Mouse (Mus musculus) heart, embryonic 15.5 days (tissue): ENCODE measurements at regions not wholly inside any gene's neighbourhood (a gene's known extent, or its start where the extent isn't known, plus 50 kb on each side); places are given as distances from the start of the nearest gene placed in this dataset.

ENCODE experiments used
- ATAC-seq: fragments of 200-750 bp; cut with Nextera tagmentation; replicated peaks from 2 replicates; pipeline ENCODE4 v1.8.0; 2017; ENCODE audit warnings: low read depth, moderate TSS enrichment; ENCODE audit not compliant: insufficient number of reproducible peaks, insufficient read depth, low FRiP score
- H3K27ac ChIP-seq: fragments of 300-500 bp; sonication (generic); 2 replicates; pipeline ENCODE4 v1.5.1; 2015; ENCODE audit warnings: mild to moderate bottlenecking, inconsistent platforms
- H3K27me3 ChIP-seq: fragments of 300-500 bp; sonication (generic); 2 replicates; pipeline ENCODE4 v1.6.1; 2015; ENCODE audit warnings: inconsistent platforms
- H3K36me3 ChIP-seq: fragments of 300-500 bp; sonication (generic); 2 replicates; pipeline ENCODE4 v1.6.1; 2015; ENCODE audit warnings: mild to moderate bottlenecking, inconsistent platforms
- H3K4me1 ChIP-seq: fragments of 300-500 bp; sonication (generic); replicated peaks from 2 replicates; pipeline ENCODE4 v1.6.1; 2015; ENCODE audit warnings: inconsistent platforms
- H3K4me2 ChIP-seq: fragments of 300-500 bp; sonication (generic); 2 replicates; pipeline ENCODE4 v1.6.1; 2015; ENCODE audit warnings: inconsistent platforms, mild to moderate bottlenecking, moderate library complexity
- H3K4me3 ChIP-seq: fragments of 300-500 bp; sonication (generic); 2 replicates; pipeline ENCODE4 v1.5.1; 2015; ENCODE audit warnings: mild to moderate bottlenecking, inconsistent platforms
- H3K9ac ChIP-seq: fragments of 300-500 bp; sonication (generic); 2 replicates; pipeline ENCODE4 v1.6.1; 2015; ENCODE audit warnings: mild to moderate bottlenecking, inconsistent platforms
- H3K9me3 ChIP-seq: fragments of 300-500 bp; sonication (generic); replicated peaks from 2 replicates; pipeline ENCODE4 v1.6.1; 2016; ENCODE audit warnings: inconsistent platforms
- WGBS: fragments of 180-500 bp; shearing (Covaris S2); methylation state at CpG from one replicate; pipeline ENCODE4 v1.1.7; 2015; ENCODE audit warnings: mixed read lengths; 5-methylcytosine and 5-hydroxymethylcytosine counted together

- H3K4me2 ChIP-seq: no peak overlapping the region
- no peaks in the 10 kb centered on the region for H3K9me3 ChIP-seq
- no peak for ATAC-seq
- H3K4me3 ChIP-seq: no peak overlapping the region
- no peaks in the 10 kb centered on the region for H3K27me3 ChIP-seq
- no peak overlapping the region for H3K9ac ChIP-seq
- WGBS: 83% methylated on average over 12 of the region's 12 CpGs
- no peak overlapping the region for H3K27ac ChIP-seq
- H3K4me1 ChIP-seq: no peaks in the 10 kb centered on the region
- H3K36me3 ChIP-seq: no peaks in the 10 kb centered on the region
Measured at GRCm38 (mm10) chr15:25019352-25019941, 394.1 kb downstream of the Basp1 start.

DNA sequence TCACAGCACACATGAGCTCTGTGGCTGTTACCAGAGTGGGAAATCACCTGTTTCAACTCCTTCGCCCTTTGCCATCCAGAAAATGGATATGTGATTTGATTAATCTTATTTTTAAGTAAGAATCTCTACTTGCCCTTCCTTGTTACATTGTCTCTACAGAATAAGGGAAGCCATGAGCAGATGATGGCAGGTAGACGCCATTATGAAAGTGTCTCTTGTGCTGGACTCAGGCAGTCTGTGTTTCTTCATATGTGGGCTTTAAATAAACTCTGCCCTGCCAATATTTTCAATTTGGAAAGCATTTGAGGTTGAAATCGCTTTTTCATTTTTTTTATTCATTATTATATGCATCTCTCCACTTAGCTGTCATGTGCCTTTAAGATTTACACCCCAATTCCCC lies 394.6 kb downstream of the Basp1 start:
- no peaks in the 10 kb centered on the region for H3K4me1 ChIP-seq
- H3K27ac ChIP-seq: no peak overlapping the region
- no peaks in the 10 kb centered on the region for H3K36me3 ChIP-seq
- no peak overlapping the region for H3K9ac ChIP-seq
- 68% methylated on average over 3 of the region's 3 CpGs for WGBS
- no peak overlapping the region for H3K4me3 ChIP-seq
- no peaks in the 10 kb centered on the region for H3K27me3 ChIP-seq
- no peak overlapping the region for H3K4me2 ChIP-seq
- ATAC-seq: no peak
- H3K9me3 ChIP-seq: no peaks in the 10 kb centered on the region

DNA sequence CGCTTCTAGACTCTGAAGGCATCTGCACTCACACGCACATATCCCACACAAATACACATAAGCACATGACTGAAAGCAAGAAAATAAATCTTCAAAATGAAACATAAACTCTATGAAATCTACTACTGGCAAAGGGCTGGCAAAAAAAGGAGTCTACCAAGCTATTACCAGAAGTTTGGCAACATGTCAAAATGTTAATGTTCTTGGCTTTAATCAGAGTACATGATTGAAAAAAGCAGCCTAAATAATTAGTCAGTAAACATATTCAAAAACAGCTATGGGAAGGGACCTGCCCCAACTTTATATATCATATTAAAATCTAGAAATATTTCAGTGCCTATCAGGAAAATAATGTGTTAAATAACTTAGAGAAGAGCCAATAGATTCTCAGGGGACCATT lies 405.8 kb downstream of the Basp1 start:
- Histone ChIP-seq H3K9me3 (no peaks in the 10 kb centered on the region), H3K4me3 (no peak overlapping the region), H3K27ac (no peak overlapping the region), H3K4me2 (no peak overlapping the region), H3K36me3 (no peaks in the 10 kb centered on the region), H3K27me3 (no peaks in the 10 kb centered on the region), H3K9ac (no peak overlapping the region), H3K4me1 (no peaks in the 10 kb centered on the region)
- 87% methylated on average over 2 of the region's 2 CpGs for WGBS
- ATAC-seq: no peak

DNA sequence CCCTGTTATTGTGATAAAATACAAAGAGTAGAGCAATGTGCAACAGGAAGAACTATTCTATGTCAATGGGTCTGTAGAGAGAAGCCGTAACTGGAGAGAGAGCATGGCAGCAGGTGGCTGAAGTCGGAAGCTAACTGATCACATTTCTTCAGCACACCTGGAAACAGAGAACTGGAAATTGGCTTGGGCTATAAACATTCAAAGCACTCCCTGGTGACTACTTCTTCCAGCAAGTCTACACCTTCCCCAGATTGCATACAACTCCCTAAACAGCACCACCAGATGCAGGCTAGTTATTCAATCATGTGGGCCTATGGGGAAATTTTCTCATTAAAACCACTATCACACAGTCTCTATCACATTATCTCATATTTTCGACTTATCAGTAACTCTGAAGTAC lies 413.4 kb downstream of the Basp1 start:
- Histone ChIP-seq H3K4me1 (no peaks in the 10 kb centered on the region), H3K9me3 (no peaks in the 10 kb centered on the region), H3K9ac (no peak overlapping the region), H3K4me3 (no peak overlapping the region), H3K36me3 (no peaks in the 10 kb centered on the region), H3K27ac (no peak overlapping the region), H3K4me2 (no peak overlapping the region), H3K27me3 (no peaks in the 10 kb centered on the region)
- ATAC-seq: no peak
- 78% methylated on average over 3 of the region's 3 CpGs for WGBS

DNA sequence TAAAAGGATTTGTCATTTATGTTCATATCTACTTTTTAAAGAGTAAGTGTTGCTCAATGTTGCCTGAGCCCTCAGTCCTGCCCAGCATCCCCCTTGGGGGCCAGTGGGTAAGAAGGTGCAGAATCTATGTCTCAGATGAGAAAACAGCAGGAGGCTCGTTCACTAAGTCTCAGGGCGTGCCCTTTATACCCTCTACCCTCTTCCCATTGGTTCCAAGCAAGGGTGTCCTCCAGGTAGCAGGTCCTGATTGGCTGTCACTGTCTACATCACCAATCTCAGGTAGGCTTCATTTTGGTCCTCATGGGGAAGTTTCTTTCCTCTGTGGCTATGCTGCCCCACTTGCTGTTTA lies 420.3 kb downstream of the Basp1 start:
- no peaks in the 10 kb centered on the region for H3K4me1 ChIP-seq
- H3K9me3 ChIP-seq: no peaks in the 10 kb centered on the region
- H3K27me3 ChIP-seq: no peaks in the 10 kb centered on the region
- H3K36me3 ChIP-seq: no peaks in the 10 kb centered on the region
- H3K4me2 ChIP-seq: no peak overlapping the region
- no peak for ATAC-seq
- WGBS: 55% methylated on average over 2 of the region's 2 CpGs
- H3K4me3 ChIP-seq: no peak overlapping the region
- H3K27ac ChIP-seq: no peak overlapping the region
- no peak overlapping the region for H3K9ac ChIP-seq

GRCm38 (mm10) chr15:24992665-24993324 lies 420.8 kb downstream of the Basp1 start:
- no peak overlapping the region for H3K4me3 ChIP-seq
- H3K9me3 ChIP-seq: no peaks in the 10 kb centered on the region
- no peak overlapping the region for H3K4me2 ChIP-seq
- no peaks in the 10 kb centered on the region for H3K36me3 ChIP-seq
- H3K27ac ChIP-seq: no peak overlapping the region
- H3K9ac ChIP-seq: no peak overlapping the region
- no peaks in the 10 kb centered on the region for H3K27me3 ChIP-seq
- no peak for ATAC-seq
- 78% methylated on average over 14 of the region's 14 CpGs for WGBS
- H3K4me1 ChIP-seq: no peaks in the 10 kb centered on the region

GRCm38 (mm10) chr15:24990082-24990786 lies 423.3 kb downstream of the Basp1 start:
- H3K27me3 ChIP-seq: no peaks in the 10 kb centered on the region
- H3K4me1 ChIP-seq: no peaks in the 10 kb centered on the region
- H3K4me3 ChIP-seq: no peak overlapping the region
- H3K36me3 ChIP-seq: no peaks in the 10 kb centered on the region
- H3K9me3 ChIP-seq: no peaks in the 10 kb centered on the region
- no peak overlapping the region for H3K4me2 ChIP-seq
- ATAC-seq: no peak
- H3K9ac ChIP-seq: no peak overlapping the region
- no peak overlapping the region for H3K27ac ChIP-seq
- 57% methylated on average over 5 of the region's 5 CpGs for WGBS

DNA sequence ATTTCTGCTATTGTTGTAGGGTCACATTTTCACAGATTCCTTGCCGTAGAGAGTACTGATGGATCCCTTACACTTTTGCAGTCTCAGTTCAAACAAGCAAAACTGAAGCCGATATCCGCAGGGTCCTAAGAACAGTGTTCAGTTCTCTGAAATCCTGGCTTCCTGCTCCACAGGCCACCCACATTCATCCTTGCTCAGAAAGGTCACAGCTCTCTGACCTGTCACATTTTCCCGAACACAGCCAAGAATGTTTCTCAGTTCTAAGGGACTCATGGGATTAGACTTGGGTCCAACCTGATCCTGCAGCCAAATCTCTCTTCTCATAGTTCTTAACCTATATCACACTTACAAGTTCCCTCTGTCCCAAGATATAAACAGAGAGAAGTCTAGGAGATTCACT lies 432.7 kb downstream of the Basp1 start:
- no peaks in the 10 kb centered on the region for H3K27me3 ChIP-seq
- no peak overlapping the region for H3K4me2 ChIP-seq
- H3K9ac ChIP-seq: no peak overlapping the region
- no peak overlapping the region for H3K27ac ChIP-seq
- H3K36me3 ChIP-seq: no peaks in the 10 kb centered on the region
- H3K4me3 ChIP-seq: no peak overlapping the region
- 60% methylated on average over 4 of the region's 4 CpGs for WGBS
- H3K9me3 ChIP-seq: no peaks in the 10 kb centered on the region
- no peaks in the 10 kb centered on the region for H3K4me1 ChIP-seq
- no peak for ATAC-seq

- ATAC-seq: no peak
- Histone ChIP-seq H3K27ac (no peak overlapping the region), H3K36me3 (no peaks in the 10 kb centered on the region), H3K4me1 (no peaks in the 10 kb centered on the region; the same call in 1 of the 2 replicates), H3K9ac (no peak overlapping the region), H3K4me3 (no peak overlapping the region), H3K27me3 (no peaks in the 10 kb centered on the region), H3K4me2 (no peak overlapping the region), H3K9me3 (no peaks in the 10 kb centered on the region)
- WGBS: 26% methylated on average over 5 of the region's 5 CpGs
Measured at GRCm38 (mm10) chr15:24972020-24972419, 441.5 kb downstream of the Basp1 start.

GRCm38 (mm10) chr15:24969391-24969812 lies 444.2 kb downstream of the Basp1 start:
- Histone ChIP-seq H3K27ac (no peak overlapping the region), H3K4me3 (no peak overlapping the region), H3K4me1 (no peaks in the 10 kb centered on the region; the same call in 1 of the 2 replicates), H3K9me3 (no peaks in the 10 kb centered on the region), H3K36me3 (no peaks in the 10 kb centered on the region), H3K27me3 (no peaks in the 10 kb centered on the region), H3K9ac (no peak overlapping the region), H3K4me2 (no peak overlapping the region)
- 0 out of 2 replicates have a peak, but pooled peaks have one; percentile 35 for ATAC-seq
- 42% methylated on average over 2 of the region's 2 CpGs for WGBS

- H3K27me3 ChIP-seq: no peaks in the 10 kb centered on the region
- H3K4me3 ChIP-seq: no peak overlapping the region
- WGBS: 74% methylated on average over 7 of the region's 7 CpGs
- H3K27ac ChIP-seq: no peak overlapping the region
- H3K4me1 ChIP-seq: no peaks in the 10 kb centered on the region; the same call in 1 of the 2 replicates
- no peaks in the 10 kb centered on the region for H3K36me3 ChIP-seq
- no peak for ATAC-seq
- H3K9ac ChIP-seq: no peak overlapping the region
- H3K9me3 ChIP-seq: no peaks in the 10 kb centered on the region
- no peak overlapping the region for H3K4me2 ChIP-seq
Measured at GRCm38 (mm10) chr15:24968636-24969317, 444.8 kb downstream of the Basp1 start.
